Mouse (Mus musculus) ES-E14 (cell line): Measurements from ENCODE around the gene Dock9. TPM values are rescaled to one million over a fixed set of nuclear protein-coding genes. Genes with fewer than 3 reads are reported as not detected.

ENCODE experiments used
- DNase-seq: peaks from one replicate; pipeline ENCODE4 v3.0.0-alpha.2; 2013; ENCODE audit warnings: low read depth, low spot score
- H3K27ac ChIP-seq: 2 replicates; pipeline ENCODE4 v1.5.1; 2012; ENCODE audit warnings: low read depth, mild to moderate bottlenecking, low read length, moderate library complexity, mixed read lengths; ENCODE audit not compliant: poor library complexity, insufficient read depth, severe bottlenecking
- H3K36me3 ChIP-seq: 2 replicates; pipeline ENCODE4 v1.6.1; 2012; ENCODE audit warnings: mild to moderate bottlenecking, low read length, moderate library complexity, mixed read lengths; ENCODE audit not compliant: control insufficient read depth, poor library complexity, insufficient read depth, severe bottlenecking
- H3K4me1 ChIP-seq, 2 experiments: fragments of 150-350 bp in 1 of 2; sonication (generic) in 1 of 2; 2 replicates each; pipeline ENCODE4 v1.6.1; 2012; ENCODE audit warnings: low read length in 2 of 2, mild to moderate bottlenecking in 1 of 2, mixed read lengths in 1 of 2; ENCODE audit not compliant: control insufficient read depth in 2 of 2, insufficient read depth in 2 of 2, poor library complexity in 1 of 2
- H3K4me3 ChIP-seq, 2 experiments: fragments of 150-350 bp in 1 of 2; sonication (generic) in 1 of 2; 2 replicates each; pipeline ENCODE4 v1.5.1; 2012; ENCODE audit warnings: low read length in 2 of 2, low read depth in 1 of 2, mild to moderate bottlenecking in 1 of 2, mixed read lengths in 1 of 2; ENCODE audit not compliant: insufficient read depth in 1 of 2, poor library complexity in 1 of 2, severe bottlenecking in 1 of 2
- H3K9ac ChIP-seq: 2 replicates; pipeline ENCODE4 v1.6.1; 2012; ENCODE audit warnings: low read depth, mild to moderate bottlenecking, low read length, mixed read lengths; ENCODE audit not compliant: poor library complexity, insufficient read depth, severe bottlenecking
- H3K9me3 ChIP-seq: fragments of 150-350 bp; sonication (generic); 2 replicates; pipeline ENCODE4 v1.6.1; 2012; ENCODE audit warnings: low read depth, mild to moderate bottlenecking, low read length; ENCODE audit not compliant: control insufficient read depth, insufficient read depth
- CHD2 ChIP-seq: IDR thresholded peaks from 2 replicates; pipeline ENCODE4 v1.6.1; 2014; ENCODE audit warnings: mild to moderate bottlenecking, low read depth, low read length, inconsistent platforms
- HCFC1 ChIP-seq: IDR thresholded peaks from 2 replicates; pipeline ENCODE4 v1.6.1; 2012; ENCODE audit warnings: low read length, inconsistent platforms, borderline replicate concordance; ENCODE audit not compliant: insufficient read depth
- MAFK ChIP-seq: IDR thresholded peaks from 2 replicates; pipeline ENCODE4 v1.6.1; 2014; ENCODE audit warnings: mild to moderate bottlenecking, low read depth, low read length, inconsistent platforms; ENCODE audit not compliant: insufficient read depth
- ZC3H11A ChIP-seq: IDR thresholded peaks from 2 replicates; pipeline ENCODE4 v1.6.1; 2012; ENCODE audit warnings: low read depth, mild to moderate bottlenecking, inconsistent platforms, low read length, borderline replicate concordance
- ZNF384 ChIP-seq: IDR thresholded peaks from 2 replicates; pipeline ENCODE4 v1.6.1; 2012; ENCODE audit warnings: low read depth, low read length, inconsistent platforms
- in situ Hi-C, 2 experiments: fragments of 600-800 bp; cut with MboI; formaldehyde crosslinking; loops; one replicate each; pipeline ENCODE4 v1.15.1; 2025; ENCODE audit warnings: low sequenced_read_pairs in 2 of 2, inconsistent platforms in 1 of 2; ENCODE audit not compliant: unreplicated experiment in 2 of 2
- total RNA-seq: library from RNA; depleted of rRNA; stranded (reverse); fragments of 300-350 nt; gene quantifications from 2 replicates; pipeline ENCODE4 v1.2.3, GENCODE M21; 2012

Dock9 gene
- total RNA-seq, 1 experiment, result 8.3 TPM

DNA sequence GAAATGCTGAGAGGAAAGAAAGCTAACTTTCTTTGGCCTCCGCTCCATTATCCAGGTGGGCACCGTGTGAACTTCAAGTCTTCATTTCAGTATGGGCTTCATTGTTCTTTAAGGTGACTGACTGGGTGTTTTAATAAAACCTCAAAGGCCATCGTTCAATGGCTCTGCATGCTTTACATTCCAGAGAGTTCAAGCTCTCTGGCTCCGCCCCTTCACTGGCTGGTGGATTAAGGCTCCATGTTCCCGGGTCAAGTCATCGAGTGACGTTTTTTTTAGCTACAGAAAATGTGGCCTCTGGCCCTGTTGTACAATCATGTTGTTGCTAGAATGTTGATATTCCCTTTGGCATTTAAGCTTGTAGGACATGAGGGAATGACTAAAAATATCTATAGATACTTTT lies 249.9 kb downstream of the Dock9 start:
- in situ Hi-C loops, result no loop called here
- peak; percentile 88 for DNase-seq

DNA sequence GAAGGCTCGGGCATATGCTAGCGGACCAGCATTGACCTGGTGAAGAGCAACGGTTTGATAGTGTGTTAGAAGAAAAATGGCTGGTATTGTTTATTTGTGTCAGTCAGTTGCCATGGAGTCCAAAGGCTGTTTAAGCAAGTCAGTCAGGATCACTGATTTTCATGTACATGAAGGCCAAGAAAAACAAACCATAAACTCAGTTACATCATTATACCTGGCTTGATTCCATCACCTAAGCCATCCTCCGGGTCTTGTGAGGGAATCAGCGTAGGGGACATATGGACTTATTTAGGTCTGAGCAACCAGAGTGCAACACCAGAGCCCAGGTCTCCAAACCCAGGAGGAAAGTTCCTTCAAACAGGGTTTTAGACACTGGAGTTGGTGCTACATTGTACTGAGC lies 251.0 kb downstream of the Dock9 start:
- Histone ChIP-seq H3K9me3 (no peaks in the 10 kb centered on the region), H3K4me3 (no peak overlapping the region), H3K4me1 (peaks cover 0 to 6% of the 10 kb centered on the region in 2 experiments; a peak in 2 of 4 replicates), H3K9ac (no peak overlapping the region), H3K36me3 (no peaks in the 10 kb centered on the region; the same call in 1 of the 2 replicates), H3K27ac (no peak overlapping the region)
- no peak for DNase-seq
- no peak for TF ChIP-seq MAFK
- no peak for TF ChIP-seq ZC3H11A
- TF ChIP-seq ZNF384, result no peak
- in situ Hi-C loops, result no loop called here

More for the DNA sequence above, 249.9 kb downstream of the Dock9 start:
- Histone ChIP-seq H3K36me3 (no peaks in the 10 kb centered on the region; the same call in 1 of the 2 replicates), H3K27ac (no peak overlapping the region), H3K4me3 (no peak overlapping the region), H3K4me1 (peaks cover 0 to 6% of the 10 kb centered on the region in 2 experiments; a peak in 2 of 4 replicates), H3K9me3 (no peaks in the 10 kb centered on the region), H3K9ac (no peak overlapping the region)
- TF ChIP-seq ZC3H11A (no peak), ZNF384 (peak; percentile 64), MAFK (no peak), HCFC1 (no peak)

DNA sequence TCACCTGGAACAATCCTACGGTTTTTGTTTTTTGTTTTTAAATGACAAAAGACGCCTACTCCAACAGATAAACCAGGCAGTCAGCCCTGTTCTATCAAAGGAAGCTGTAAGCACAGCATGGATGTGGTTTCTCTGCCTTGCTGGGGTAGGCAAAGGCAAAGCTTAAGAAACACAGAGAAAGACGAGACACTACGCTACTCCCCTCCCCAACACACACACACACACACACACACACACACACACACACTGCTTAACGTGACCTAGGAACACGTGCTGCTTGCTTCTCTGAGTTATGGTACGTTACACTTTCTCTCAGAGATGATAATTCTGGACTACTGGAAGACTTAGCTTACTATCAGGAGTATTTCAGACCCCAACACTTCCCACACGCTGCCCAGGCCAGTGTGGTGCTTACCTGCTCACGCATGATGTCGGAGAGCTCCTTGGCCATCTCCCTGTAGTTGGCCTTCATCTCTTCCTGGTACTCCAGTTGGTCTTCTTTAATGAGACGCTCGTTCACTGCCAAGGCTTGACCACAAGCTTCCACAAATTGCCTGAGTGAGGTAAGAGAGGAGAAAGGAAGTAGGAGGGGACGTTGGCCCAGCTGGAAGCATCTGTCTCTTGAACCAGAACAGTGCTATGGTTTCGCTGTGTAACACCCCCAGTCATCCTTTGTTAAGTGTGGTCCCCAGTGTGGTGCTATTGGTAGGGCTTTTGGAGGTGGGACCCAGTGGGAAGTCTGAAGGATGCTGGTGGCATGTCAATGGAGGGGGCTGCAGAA lies 251.9 kb downstream of the Dock9 start:
- no peaks in the 10 kb centered on the region; the same call in 1 of the 2 replicates for H3K36me3 ChIP-seq
- peaks cover 0 to 6% of the 10 kb centered on the region in 2 experiments; a peak in 2 of 4 replicates for H3K4me1 ChIP-seq
- TF ChIP-seq MAFK (no peak), ZC3H11A (no peak), HCFC1 (no peak), ZNF384 (no peak), CHD2 (no peak)
- no peak overlapping the region for H3K9ac ChIP-seq
- H3K27ac ChIP-seq, result no peak overlapping the region
- DNase-seq, result no peak
- in situ Hi-C loops, result no loop called here
- H3K9me3 ChIP-seq, result no peaks in the 10 kb centered on the region
- no peak overlapping the region for H3K4me3 ChIP-seq

DNA sequence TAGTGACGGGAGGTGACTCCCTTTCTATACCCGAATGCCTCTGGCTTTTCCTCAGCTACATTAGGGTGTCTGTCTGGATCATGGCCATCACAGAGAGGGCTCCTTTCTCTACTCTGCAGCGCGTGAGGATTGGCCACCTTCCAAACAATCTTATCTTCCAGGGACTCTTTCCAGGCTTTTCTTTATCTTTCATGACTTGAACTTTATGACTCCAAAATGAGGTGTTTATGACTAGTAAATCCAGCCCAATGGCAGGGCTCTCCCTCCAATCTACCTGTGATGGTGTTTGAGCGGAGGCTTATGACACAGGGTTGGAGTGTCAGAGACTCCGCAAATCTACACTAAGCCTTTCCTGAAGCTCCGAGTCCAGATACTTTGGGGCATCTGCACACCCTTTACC lies 256.4 kb downstream of the Dock9 start:
- in situ Hi-C loops, result no loop called here
- Histone ChIP-seq H3K4me1 (peaks cover 0 to 2% of the 10 kb centered on the region in 2 experiments; a peak in 2 of 4 replicates), H3K27ac (no peak overlapping the region), H3K36me3 (no peaks in the 10 kb centered on the region; the same call in 1 of the 2 replicates), H3K4me3 (no peak overlapping the region), H3K9me3 (no peaks in the 10 kb centered on the region), H3K9ac (no peak overlapping the region)
- DNase-seq, result no peak
- TF ChIP-seq CHD2 (no peak), ZC3H11A (no peak), HCFC1 (no peak), MAFK (no peak), ZNF384 (no peak)
